ENCODE assay signal across 29 mouse cellular contexts in genomic region chr5:98936650-98937049, GRCm38 (mm10).
DNase-seq lines count a peak whose midpoint lies in the region; TF ChIP-seq lines count a peak whose summit lies in the region.
"Had no signal": no experiment of that assay in that cellular context is flagged by ENCODE, and none has a peak within 500 bp of the region (broad histone marks: within the 10 kb centered on the region; RNA-seq: fewer than 3 reads in every experiment).

No protein-coding gene starts in this region.

- no peaks in the 10 kb centered on the region for H3K79me2 ChIP-seq in CH12.LX (replicated peaks; ENCODE audit: control insufficient read depth, extremely low read depth, insufficient read depth, poor library complexity, severe bottlenecking)

- no peak for TF ChIP-seq CTCF in CH12.LX (conservative IDR thresholded peaks at IDR 0.05 in 1 of 2, IDR thresholded peaks at IDR 0.05 in 1 of 2; ENCODE audit: low read depth in 2 of 2, low read length in 2 of 2)

- no peak overlapping the region for H3K4me3 ChIP-seq in CH12.LX (replicated peaks in 1 of 3; ENCODE audit: low read depth in 2 of 3, low read length in 2 of 3, poor library complexity in 1 of 3)
- H3K4me3 ChIP-seq in ES-E14 (ENCODE audit: insufficient read depth in 1 of 2, low read depth in 1 of 2, low read length in 2 of 2, poor library complexity in 1 of 2, severe bottlenecking in 1 of 2) = no peak overlapping the region
- no peak overlapping the region for H3K4me3 ChIP-seq in limb, embryonic 10.5 days
- H3K4me3 ChIP-seq: erythroblast, embryonic 14.5 days; hindbrain, embryonic 12.5 days; intestine, embryonic 15.5 days; liver, embryonic 12.5 days; neural tube, embryonic 12.5 days had no signal

- H3K4me1 ChIP-seq in CH12.LX (ENCODE audit: control insufficient read depth in 1 of 2, insufficient read depth in 2 of 2) (no peaks in the 10 kb centered on the region), ES-E14 (ENCODE audit: control insufficient read depth in 2 of 2, insufficient read depth in 2 of 2, low read length in 2 of 2, poor library complexity in 1 of 2) (no peaks in the 10 kb centered on the region)
- H3K4me1 ChIP-seq in limb, embryonic 10.5 days = peaks cover 47% of the 10 kb centered on the region
- H3K4me1 ChIP-seq: liver, embryonic 12.5 days had no signal

- H3K4me2 ChIP-seq in CH12.LX (ENCODE audit: insufficient read depth, low read depth, poor library complexity, severe bottlenecking) = no peak overlapping the region
- H3K4me2 ChIP-seq: hindbrain, embryonic 12.5 days; liver, embryonic 12.5 days; midbrain, embryonic 11.5 days; neural tube, embryonic 12.5 days had no signal

- no peak for TF ChIP-seq POLR2A in CH12.LX (IDR thresholded peaks at IDR 0.05; ENCODE audit: low read depth, low read length)

- dilution Hi-C loops in CH12.LX (cut with MboI; ENCODE audit: extremely low pct_ligation_motif_present, extremely low pct_unique_long_range_greater_than_20kb, low sequenced_read_pairs) = no loop called here

- no peaks in the 10 kb centered on the region for H3K27me3 ChIP-seq in CH12.LX (replicated peaks)
- peaks cover 2% of the 10 kb centered on the region; the same call in 1 of the 2 replicates for H3K27me3 ChIP-seq in limb, embryonic 10.5 days (ENCODE audit: low read depth, poor library complexity, severe bottlenecking)
- H3K27me3 ChIP-seq: hindbrain, embryonic 12.5 days; intestine, embryonic 15.5 days; liver, embryonic 12.5 days; neural tube, embryonic 12.5 days had no signal

- DNase-seq in CH12.LX (ENCODE audit: extremely low read depth) = no peak
- no peak for DNase-seq in ES-E14 (ENCODE audit: low read depth, low spot score)
- DNase-seq in limb, embryonic 10.5 days (ENCODE audit: low spot score) = peak; percentile 63
- peak; percentile 62 for DNase-seq in lung, postnatal 10 days
- DNase-seq in adrenal gland, adult 8-10 months = no peak
- DNase-seq in neural tube, embryonic 10.5 days (ENCODE audit: extremely low spot score, low spot score) = no peak
- DNase-seq in left cerebral cortex, postnatal 14 days (ENCODE audit: low spot score in 2 of 2) = no peak
- DNase-seq in layer of hippocampus, postnatal 36 days = no peak
- DNase-seq: adrenal gland, postnatal 36 days; B cell, adult 2 months; cerebellum, adult 2 months; cerebellum, postnatal 14 days; gastrocnemius, postnatal 36 days; heart, adult 18-20 months; heart, postnatal 36 days; kidney, adult 2 months; kidney, postnatal 4 days; liver, postnatal 0 days; thymus, adult 2 months; thymus, postnatal 4 days had no signal

- H3K36me3 ChIP-seq in CH12.LX (replicated peaks in 1 of 2; ENCODE audit: control insufficient read depth in 1 of 2, insufficient read depth in 1 of 2, low read length in 1 of 2) = no peaks in the 10 kb centered on the region
- no peaks in the 10 kb centered on the region for H3K36me3 ChIP-seq in ES-E14 (ENCODE audit: control insufficient read depth, insufficient read depth, low read length, poor library complexity, severe bottlenecking)
- no peaks in the 10 kb centered on the region for H3K36me3 ChIP-seq in limb, embryonic 10.5 days
- H3K36me3 ChIP-seq: G1E; hindbrain, embryonic 12.5 days; intestine, embryonic 15.5 days; liver, embryonic 12.5 days; neural tube, embryonic 12.5 days had no signal

- WGBS in limb, embryonic 10.5 days = 16% methylated on average over 2 of the region's 2 CpGs

- H3K9me3 ChIP-seq in CH12.LX (replicated peaks; ENCODE audit: low read length) = no peaks in the 10 kb centered on the region
- no peaks in the 10 kb centered on the region for H3K9me3 ChIP-seq in ES-E14 (ENCODE audit: control insufficient read depth, insufficient read depth, low read depth, low read length)
- H3K9me3 ChIP-seq in limb, embryonic 10.5 days (replicated peaks) = no peaks in the 10 kb centered on the region
- H3K9me3 ChIP-seq: hindbrain, embryonic 12.5 days; intestine, embryonic 15.5 days; liver, embryonic 12.5 days; neural tube, embryonic 12.5 days had no signal

- TF ChIP-seq RAD21 in CH12.LX (IDR thresholded peaks at IDR 0.05; ENCODE audit: low read depth, low read length) = no peak

- H3K9ac ChIP-seq in CH12.LX (ENCODE audit: insufficient read depth, low read depth) = no peak overlapping the region
- no peak overlapping the region for H3K9ac ChIP-seq in ES-E14 (ENCODE audit: insufficient read depth, low read depth, low read length, poor library complexity, severe bottlenecking)
- H3K9ac ChIP-seq: hindbrain, embryonic 12.5 days; intestine, embryonic 15.5 days; liver, embryonic 12.5 days; liver, postnatal 0 days; neural tube, embryonic 12.5 days had no signal

- H3K27ac ChIP-seq in CH12.LX (ENCODE audit: insufficient read depth, low read depth) (no peak overlapping the region), ES-E14 (ENCODE audit: insufficient read depth, low read depth, low read length, poor library complexity, severe bottlenecking) (no peak overlapping the region)
- H3K27ac ChIP-seq in limb, embryonic 10.5 days = no peak overlapping the region
- H3K27ac ChIP-seq: hindbrain, embryonic 12.5 days; hindbrain, postnatal 0 days; intestine, embryonic 15.5 days; liver, embryonic 12.5 days; neural tube, embryonic 12.5 days; stomach, postnatal 0 days had no signal

- in situ Hi-C loops in CH12.LX (cut with MboI; ENCODE audit: low pct_ligation_motif_present, low pct_unique_long_range_greater_than_20kb, low sequenced_read_pairs) (no loop called here), ES-E14 (cut with MboI; ENCODE audit: low sequenced_read_pairs in 2 of 2, unreplicated experiment in 2 of 2) (no loop called here)

- no peak for TF ChIP-seq EP300 in CH12.LX (IDR thresholded peaks at IDR 0.05; ENCODE audit: low read length)

- intact Hi-C loops in left cerebral cortex, postnatal 14 days (cut with DNase I) = no loop called here

TF ChIP-seq in CH12.LX, 34 proteins besides CTCF, POLR2A, EP300 and RAD21:
- TF ChIP-seq USF2 (conservative IDR thresholded peaks at IDR 0.05; ENCODE audit: low read depth, low read length) (no peak), MXI1 (IDR thresholded peaks at IDR 0.05; ENCODE audit: low read depth, low read length) (no peak), CHD1 (IDR thresholded peaks at IDR 0.05; ENCODE audit: low read depth, low read length) (no peak), ZNF384 (IDR thresholded peaks at IDR 0.05; ENCODE audit: low read depth, low read length) (0 out of 2 replicates have a peak, but pooled peaks have one; percentile 8), ELF1 (IDR thresholded peaks at IDR 0.05; ENCODE audit: low read depth, low read length) (no peak)

TF ChIP-seq in ES-E14, 5 proteins besides CTCF, POLR2A, EP300 and RAD21:
- 0 out of 2 replicates have a peak, but pooled peaks have one; percentile 46 for TF ChIP-seq ZNF384 (IDR thresholded peaks at IDR 0.05; ENCODE audit: low read depth, low read length)
- no peak for TF ChIP-seq HCFC1 (IDR thresholded peaks at IDR 0.05; ENCODE audit: borderline replicate concordance, insufficient read depth, low read length)

Comparison
In these comparisons a context has a peak if more than half of its experiments do, and no peak if none do; other contexts are left out.
1. DNase-seq: peak in limb, embryonic 10.5 days (single experiment) and lung, postnatal 10 days (single experiment); none in CH12.LX (single experiment), ES-E14 (single experiment), adrenal gland, adult 8-10 months (single experiment), neural tube, embryonic 10.5 days (single experiment), left cerebral cortex, postnatal 14 days (0 of 2) and layer of hippocampus, postnatal 36 days (0 of 2).